Mouse (Mus musculus) heart, embryonic 10.5 days (tissue): ENCODE data around the gene Eral1. TPM values are rescaled to one million over a fixed set of nuclear protein-coding genes. Genes with fewer than 3 reads are reported as not detected.

Experiments
- DNase-seq: peaks from one replicate; pipeline ENCODE4 v3.0.0-alpha.2; 2017; ENCODE audit warnings: low spot score
- H3K27ac ChIP-seq: fragments of 300-500 bp; sonication (generic); 2 replicates; pipeline ENCODE4 v1.5.1; 2016; ENCODE audit warnings: mild to moderate bottlenecking
- H3K27me3 ChIP-seq: fragments of 300-500 bp; sonication (generic); 2 replicates; pipeline ENCODE4 v1.6.1; 2016; ENCODE audit warnings: mild to moderate bottlenecking; ENCODE audit not compliant: poor library complexity, insufficient read depth, severe bottlenecking
- H3K36me3 ChIP-seq: fragments of 300-500 bp; sonication (generic); 2 replicates; pipeline ENCODE4 v1.6.1; 2016; ENCODE audit warnings: mild to moderate bottlenecking, moderate library complexity
- H3K4me1 ChIP-seq: fragments of 300-500 bp; sonication (generic); 2 replicates; pipeline ENCODE4 v1.6.1; 2016; ENCODE audit warnings: mild to moderate bottlenecking
- H3K4me3 ChIP-seq: fragments of 300-500 bp; sonication (generic); 2 replicates; pipeline ENCODE4 v1.5.1; 2016; ENCODE audit warnings: mild to moderate bottlenecking, moderate library complexity
- H3K9me3 ChIP-seq: fragments of 300-500 bp; sonication (generic); 2 replicates; pipeline ENCODE4 v1.6.1; 2016; ENCODE audit warnings: mild to moderate bottlenecking, moderate library complexity
- WGBS: fragments of 180-500 bp; shearing (Covaris S2); methylation state at CpG from one replicate; pipeline ENCODE4 v1.1.7; 2016; 5-methylcytosine and 5-hydroxymethylcytosine counted together
- microRNA counts: library from miRNA; unstranded; fragments of <30 nt; microRNA quantifications from one replicate; lab custom pipeline; 2017
- microRNA-seq: library from miRNA; unstranded; fragments of <30 nt; microRNA quantifications from one replicate; pipeline ENCODE4, GENCODE M21; 2017
- polyA plus RNA-seq: library from polyadenylated mRNA; unstranded; fragments of >200 nt; fragmentation: Nextera tagmentation; extraction: Ambion mirVana; gene quantifications from 2 replicates; pipeline ENCODE4 v1.2.1, GENCODE M21; 2016

Gene Eral1
- polyA plus RNA-seq, 1 experiment from 2014 or later, result 35.6 TPM

- Histone ChIP-seq H3K36me3 (peaks cover 59% of the 10 kb centered on the region), H3K4me3 (no peak overlapping the region), H3K27me3 (no peaks in the 10 kb centered on the region), H3K9me3 (no peaks in the 10 kb centered on the region), H3K4me1 (peaks cover 32% of the 10 kb centered on the region), H3K27ac (no peak overlapping the region)
- WGBS, result 82% methylated on average over 8 of the region's 8 CpGs
- DNase-seq, result no peak
These were observed 50.9 kb downstream of the Eral1 start for GRCm38 (mm10) chr11:78029240-78029639.

- Histone ChIP-seq H3K27me3 (no peaks in the 10 kb centered on the region), H3K36me3 (peaks cover 92% of the 10 kb centered on the region), H3K4me3 (no peak overlapping the region), H3K9me3 (no peaks in the 10 kb centered on the region), H3K27ac (no peak overlapping the region), H3K4me1 (0 out of 2 replicates have a peak, but pooled peaks cover 11% of the 10 kb centered on the region)
- DNase-seq, result no peak
- 83% methylated on average over 8 of the region's 8 CpGs for WGBS
These were observed 56.6 kb downstream of the Eral1 start for GRCm38 (mm10) chr11:78023607-78024006.

MicroRNAs encoded within 50 kb of the gene (microRNA counts, 519-probe panel; counts per million panel counts)
- microRNA mmu-miR-144 (lab: Ali Mortazavi, UCI) (5,097 counts per million, percentile 41 among the panel's probes with 10 or more counts), microRNA mmu-miR-451 (lab: Ali Mortazavi, UCI) (3,408 counts per million, percentile 16 among the panel's probes with 10 or more counts)

Small RNAs within 50 kb of the gene (microRNA-seq; reads per million reads assigned to microRNA genes)
- gene Mir144 (125 reads per million, percentile 54 among the genes with 10 or more reads in this experiment), gene Mir451a (not detected), gene Mir451b (not detected)

Other genes starting within 250 kb of the Eral1 start
- 2.0 and 3.0 TPM in 2 replicates for gene Pipox, start 186.3 kb downstream of the Eral1 start, polyA plus RNA-seq
- 0.05 and 0.30 TPM in 2 replicates for gene Sez6, start 149.6 kb downstream of the Eral1 start, polyA plus RNA-seq
- gene Phf12, start 97.6 kb downstream of the Eral1 start, polyA plus RNA-seq, result 13.2 and 20.0 TPM in 2 replicates
- 14.6 and 16.5 TPM in 2 replicates for gene Dhrs13, start 48.1 kb downstream of the Eral1 start, polyA plus RNA-seq
- 72.0 and 81.4 TPM in 2 replicates for gene Flot2, start 42.5 kb downstream of the Eral1 start, polyA plus RNA-seq
- 24.0 and 25.5 TPM in 2 replicates for gene Fam222b, start 14.3 kb upstream of the Eral1 start, polyA plus RNA-seq
- 57.9 and 88.7 TPM in 2 replicates for gene Traf4, start 85.2 kb upstream of the Eral1 start, polyA plus RNA-seq
- gene Nek8, start 96.3 kb upstream of the Eral1 start, polyA plus RNA-seq, result 15.3 and 16.5 TPM in 2 replicates
- gene Tlcd1, start 96.3 kb upstream of the Eral1 start, polyA plus RNA-seq, result 16.9 and 18.7 TPM in 2 replicates
- gene Rpl23a, start 103.2 kb upstream of the Eral1 start, polyA plus RNA-seq, result 863 and 999 TPM in 2 replicates
- 63.2 and 88.1 TPM in 2 replicates for gene Rab34, start 108.0 kb upstream of the Eral1 start, polyA plus RNA-seq
- gene Proca1, start 113.0 kb upstream of the Eral1 start, polyA plus RNA-seq, result 2.9 and 3.3 TPM in 2 replicates
- gene Sdf2, start 165.4 kb upstream of the Eral1 start, polyA plus RNA-seq, result 44.0 and 49.0 TPM in 2 replicates
- gene Supt6, start 165.6 kb upstream of the Eral1 start, polyA plus RNA-seq, result 28.3 and 29.1 TPM in 2 replicates
- gene 2610507B11Rik, start 181.4 kb upstream of the Eral1 start, polyA plus RNA-seq, result 69.3 and 76.7 TPM in 2 replicates
- gene BC030499, start 210.5 kb upstream of the Eral1 start, polyA plus RNA-seq, result 0.23 and 0.69 TPM in 2 replicates
- 39.1 and 39.3 TPM in 2 replicates for gene Spag5, start 221.1 kb upstream of the Eral1 start, polyA plus RNA-seq
- gene Aldoc, start 242.6 kb upstream of the Eral1 start, polyA plus RNA-seq, result 11.2 and 17.2 TPM in 2 replicates
- 72.0 and 78.3 TPM in 2 replicates for gene Pigs, start 248.0 kb upstream of the Eral1 start, polyA plus RNA-seq